Mouse (Mus musculus): ENCODE data around the gene Nr4a3. TPM values are rescaled to one million over a fixed set of nuclear protein-coding genes. Genes with fewer than 3 reads are reported as not detected.
A peak's percentile ranks its signal among the peaks of the same experiment; 100 is the strongest.

Gene Nr4a3
- 42.1 and 42.8 TPM in 2 replicates for total RNA-seq (2021)
- long read RNA-seq, partial matches to known transcripts = 0 of 1 reads
- long read RNA-seq, other reads (novel, unspliced or antisense) = 1 of 1 reads

- peak; percentile 89 for DNase-seq
Observed at GRCm38 (mm10) chr4:48044491-48045211, at the start of gene Nr4a3. TSS of gene Nr4a3 (plus strand) at chr4:48045153.

GRCm38 (mm10) chr4:48002969-48003368 lies 42.0 kb upstream of the Nr4a3 start:
- DNase-seq = no peak

- DNase-seq = no peak
Observed at GRCm38 (mm10) chr4:48003456-48003855, 41.5 kb upstream of the Nr4a3 start.

GRCm38 (mm10) chr4:48006355-48006754 lies 38.6 kb upstream of the Nr4a3 start:
- no peak for DNase-seq

GRCm38 (mm10) chr4:48012209-48012608 lies 32.7 kb upstream of the Nr4a3 start:
- no peak for DNase-seq

GRCm38 (mm10) chr4:48022966-48023365 lies 22.0 kb upstream of the Nr4a3 start:
- no peak for DNase-seq

GRCm38 (mm10) chr4:48029652-48030051 lies 15.3 kb upstream of the Nr4a3 start:
- DNase-seq = peak; percentile 34

GRCm38 (mm10) chr4:48034287-48034686 lies 10.7 kb upstream of the Nr4a3 start:
- DNase-seq = no peak

DNA sequence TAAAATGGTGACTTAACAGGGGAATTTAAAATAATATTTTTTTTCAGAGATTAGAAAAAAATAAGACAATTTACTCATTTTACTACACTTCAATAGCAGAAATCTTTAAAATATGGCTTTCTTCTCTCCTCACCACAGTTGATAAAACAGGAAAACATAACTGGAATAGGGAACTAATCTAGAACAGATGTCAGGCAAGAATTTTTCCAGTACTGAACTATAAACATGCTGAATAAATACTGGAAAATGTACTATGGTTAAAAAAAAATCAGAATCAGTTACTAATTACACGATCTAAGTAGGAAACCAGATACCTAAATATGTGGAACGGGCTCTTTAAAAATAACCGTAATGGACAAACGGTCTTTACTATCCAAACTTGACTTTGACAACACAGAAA lies 7.3 kb upstream of the Nr4a3 start:
- no peak for DNase-seq

- no peak for DNase-seq
Observed at GRCm38 (mm10) chr4:48038847-48039246, 6.1 kb upstream of the Nr4a3 start.

DNA sequence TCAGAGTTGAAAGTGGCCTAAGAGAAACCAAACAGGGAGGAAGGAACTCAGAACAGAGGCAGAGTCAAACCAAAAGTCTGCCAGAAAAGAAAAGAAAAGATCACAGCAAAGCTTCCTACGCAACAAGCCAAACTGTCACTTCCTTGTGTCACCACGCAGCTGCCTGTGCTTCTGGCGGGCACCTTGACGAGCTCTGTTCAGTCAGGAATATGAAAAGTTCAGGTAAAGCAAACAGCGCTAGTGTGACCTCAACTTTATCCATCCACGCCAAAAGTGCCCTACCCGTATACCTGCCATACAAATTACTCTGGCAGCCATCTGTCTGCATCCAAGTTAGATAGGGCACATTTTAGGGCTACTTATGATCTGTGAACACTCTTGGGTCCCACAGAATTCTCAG lies 5.2 kb upstream of the Nr4a3 start:
- DNase-seq = no peak

GRCm38 (mm10) chr4:48042466-48042785 lies 2.5 kb upstream of the Nr4a3 start:
- no peak for DNase-seq

- DNase-seq = peak; percentile 95
Observed at GRCm38 (mm10) chr4:48042786-48043701, 1.9 kb upstream of the Nr4a3 start.

- DNase-seq = peak; percentile 17
Observed at GRCm38 (mm10) chr4:48044141-48044490, 837 bp upstream of the Nr4a3 start.

DNA sequence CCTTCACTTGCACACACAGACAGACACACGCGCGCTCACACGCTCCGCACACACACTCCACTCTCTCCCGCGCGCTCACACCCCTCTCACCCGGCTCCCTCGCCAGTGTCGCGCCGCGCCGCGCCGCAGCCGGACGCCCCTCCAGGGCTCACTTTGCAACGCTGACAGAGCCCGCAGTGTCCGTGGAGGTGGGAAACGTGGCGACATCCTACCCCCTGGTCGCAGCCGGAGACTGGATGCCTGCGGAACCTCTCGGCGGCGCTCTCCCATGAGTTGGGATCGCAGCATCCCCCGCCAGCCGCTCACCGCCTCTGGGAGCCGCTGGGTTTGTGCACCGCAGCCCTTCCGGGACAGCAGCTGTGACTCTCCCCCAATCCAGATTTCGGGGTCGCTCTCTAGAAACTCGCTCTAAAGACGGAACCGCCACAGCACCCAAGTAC lies 348 bp downstream of the Nr4a3 start:
- peak; percentile 45 for DNase-seq

GRCm38 (mm10) chr4:48045721-48046460 lies 938 bp downstream of the Nr4a3 start:
- peak; percentile 39 for DNase-seq

- DNase-seq = peak; percentile 28
Observed at GRCm38 (mm10) chr4:48046461-48046901, 1.5 kb downstream of the Nr4a3 start.

DNA sequence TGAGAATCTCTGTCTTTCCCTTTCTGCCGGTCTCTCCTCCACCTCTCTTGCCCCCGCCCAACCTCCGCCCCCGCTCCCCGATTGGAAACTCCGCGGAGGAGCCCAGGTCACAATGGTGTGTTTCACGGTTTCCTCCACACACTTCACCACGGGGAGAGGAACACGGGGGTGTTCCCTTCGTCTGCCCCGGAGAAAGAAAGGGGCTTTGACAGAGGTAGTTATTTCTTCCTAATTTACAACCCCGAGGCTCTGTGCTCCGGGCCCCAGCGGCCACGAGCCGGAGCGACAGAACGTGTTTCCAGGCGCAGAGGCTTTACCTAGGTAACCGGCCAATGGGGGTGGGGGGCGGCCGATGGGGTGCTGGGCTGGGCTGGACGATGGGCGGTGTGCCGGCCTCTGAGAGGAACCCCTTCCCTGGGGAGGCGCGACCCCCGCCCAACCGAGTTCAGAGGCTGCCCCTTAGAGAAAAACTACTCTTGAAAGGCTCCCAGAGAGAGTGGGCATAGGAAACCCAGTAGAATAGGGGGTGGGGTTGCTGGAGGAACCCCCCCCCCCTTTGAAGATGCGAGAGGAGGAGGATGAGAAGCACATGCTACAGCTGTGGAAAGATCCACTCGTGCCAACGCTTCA lies 2.3 kb downstream of the Nr4a3 start:
- DNase-seq = peak; percentile 62

DNA sequence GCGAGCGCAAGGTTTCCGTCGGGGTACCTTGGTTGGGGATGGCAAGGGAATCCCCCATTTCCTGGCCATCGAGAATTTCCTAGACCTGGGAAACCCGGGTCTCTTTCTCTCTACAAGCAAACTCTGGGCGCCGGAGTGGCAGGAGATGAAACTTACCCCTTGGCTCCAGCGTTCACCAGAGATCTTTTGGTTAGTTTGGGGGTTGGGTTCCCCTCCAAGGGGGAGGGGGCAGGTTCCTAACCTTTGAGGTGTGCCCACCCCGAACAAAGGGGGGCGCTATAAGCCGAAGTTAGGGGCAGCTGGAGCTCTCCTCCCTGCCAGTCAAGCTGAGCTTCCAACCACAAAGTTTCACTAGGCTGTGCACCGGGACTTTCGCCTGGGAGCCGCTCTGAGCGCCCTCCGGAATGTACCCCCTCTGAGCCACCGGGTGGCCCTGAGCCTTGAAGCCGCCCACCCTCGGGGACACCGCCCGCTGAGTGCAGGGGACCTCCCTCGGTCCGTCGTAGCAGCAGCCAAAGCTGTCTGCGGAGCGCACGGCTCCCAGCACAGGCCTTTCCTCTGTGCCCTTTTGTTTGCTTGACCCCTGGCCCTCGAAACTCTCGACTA lies 2.9 kb downstream of the Nr4a3 start:
- peak; percentile 71 for DNase-seq

GRCm38 (mm10) chr4:48048456-48049315 lies 3.7 kb downstream of the Nr4a3 start:
- DNase-seq = no peak

- DNase-seq = no peak
Observed at GRCm38 (mm10) chr4:48050020-48050419, 5.1 kb downstream of the Nr4a3 start.

Measured in adrenal gland, postnatal 25 days (tissue).